Mouse (Mus musculus): Measurements from ENCODE around the gene Matn3. TPM values are rescaled to one million over a fixed set of nuclear protein-coding genes. Genes with fewer than 3 reads are reported as not detected.

Gene Matn3
- polyA plus RNA-seq (2012; rRNA removed), result not detected in 2 replicates

- Histone ChIP-seq H3K27me3 (ENCODE audit: control insufficient read depth, insufficient read depth, low read length) (no peaks in the 10 kb centered on the region), H3K4me3 (replicated peaks; ENCODE audit: insufficient read depth, low read depth, low read length) (peak within 1 kb of the TSS; percentile 32), H3K27ac (ENCODE audit: insufficient read depth, low read length) (no peak within 1 kb of the TSS), H3K4me1 (ENCODE audit: control insufficient read depth, insufficient read depth, low read length) (no peaks in the 10 kb centered on the region)
- DNase-seq, result peak; percentile 34 to 40
- WGBS, result 1% methylated on average over 42 of the region's 42 CpGs
- TF ChIP-seq POLR2A (IDR thresholded peaks at IDR 0.05; ENCODE audit: borderline replicate concordance, insufficient read depth, low read length) (no peak), CTCF (IDR thresholded peaks at IDR 0.05; ENCODE audit: borderline replicate concordance, insufficient read depth, low read depth, low read length) (no peak)
Observed at GRCm38 (mm10) chr12:8947714-8948464, at the start of gene Matn3. Matn3 (plus strand) TSS chr12:8947929.

- Histone ChIP-seq H3K4me1 (ENCODE audit: control insufficient read depth, insufficient read depth, low read length) (no peaks in the 10 kb centered on the region), H3K27ac (ENCODE audit: insufficient read depth, low read length) (no peak overlapping the region), H3K27me3 (ENCODE audit: control insufficient read depth, insufficient read depth, low read length) (no peaks in the 10 kb centered on the region), H3K4me3 (replicated peaks; ENCODE audit: insufficient read depth, low read depth, low read length) (no peak overlapping the region)
- 34% methylated on average over 19 of the region's 19 CpGs for WGBS
- TF ChIP-seq POLR2A (IDR thresholded peaks at IDR 0.05; ENCODE audit: borderline replicate concordance, insufficient read depth, low read length) (no peak), CTCF (IDR thresholded peaks at IDR 0.05; ENCODE audit: borderline replicate concordance, insufficient read depth, low read depth, low read length) (no peak)
- no peak for DNase-seq
Observed at GRCm38 (mm10) chr12:8898879-8899785, 48.6 kb upstream of the Matn3 start.

GRCm38 (mm10) chr12:8900107-8900698 is 47.5 kb upstream of the Matn3 start:
- no peaks in the 10 kb centered on the region for H3K4me1 ChIP-seq (ENCODE audit: control insufficient read depth, insufficient read depth, low read length)
- no peak overlapping the region for H3K4me3 ChIP-seq (replicated peaks; ENCODE audit: insufficient read depth, low read depth, low read length)
- WGBS, result 44% methylated on average over 4 of the region's 4 CpGs
- no peak for DNase-seq
- H3K27ac ChIP-seq (ENCODE audit: insufficient read depth, low read length), result no peak overlapping the region
- no peak for TF ChIP-seq POLR2A (IDR thresholded peaks at IDR 0.05; ENCODE audit: borderline replicate concordance, insufficient read depth, low read length)
- TF ChIP-seq CTCF (IDR thresholded peaks at IDR 0.05; ENCODE audit: borderline replicate concordance, insufficient read depth, low read depth, low read length), result no peak
- H3K27me3 ChIP-seq (ENCODE audit: control insufficient read depth, insufficient read depth, low read length), result no peaks in the 10 kb centered on the region

- no peak overlapping the region for H3K4me3 ChIP-seq (replicated peaks; ENCODE audit: insufficient read depth, low read depth, low read length)
- TF ChIP-seq POLR2A (IDR thresholded peaks at IDR 0.05; ENCODE audit: borderline replicate concordance, insufficient read depth, low read length), result no peak
- no peak for TF ChIP-seq CTCF (IDR thresholded peaks at IDR 0.05; ENCODE audit: borderline replicate concordance, insufficient read depth, low read depth, low read length)
- 79% methylated on average over 5 of the region's 5 CpGs for WGBS
- no peak overlapping the region for H3K27ac ChIP-seq (ENCODE audit: insufficient read depth, low read length)
- H3K27me3 ChIP-seq (ENCODE audit: control insufficient read depth, insufficient read depth, low read length), result no peaks in the 10 kb centered on the region
- no peaks in the 10 kb centered on the region for H3K4me1 ChIP-seq (ENCODE audit: control insufficient read depth, insufficient read depth, low read length)
- DNase-seq, result no peak
Observed at GRCm38 (mm10) chr12:8900919-8901663, 46.6 kb upstream of the Matn3 start.

- 47% methylated on average over 2 of the region's 2 CpGs for whole genome bisulfite sequencing
- H3K27me3 ChIP-seq (ENCODE audit: control insufficient read depth, insufficient read depth, low read length), result no peaks in the 10 kb centered on the region
- no peak overlapping the region for H3K4me3 ChIP-seq (replicated peaks; ENCODE audit: insufficient read depth, low read depth, low read length)
- DNase-seq, result no peak
- no peaks in the 10 kb centered on the region for H3K4me1 ChIP-seq (ENCODE audit: control insufficient read depth, insufficient read depth, low read length)
- no peak for TF ChIP-seq POLR2A (IDR thresholded peaks at IDR 0.05; ENCODE audit: borderline replicate concordance, insufficient read depth, low read length)
- TF ChIP-seq CTCF (IDR thresholded peaks at IDR 0.05; ENCODE audit: borderline replicate concordance, insufficient read depth, low read depth, low read length), result no peak
- H3K27ac ChIP-seq (ENCODE audit: insufficient read depth, low read length), result no peak overlapping the region
Observed at GRCm38 (mm10) chr12:8901934-8902333, 45.8 kb upstream of the Matn3 start.

GRCm38 (mm10) chr12:8902479-8902878 is 45.2 kb upstream of the Matn3 start:
- no peak overlapping the region for H3K27ac ChIP-seq (ENCODE audit: insufficient read depth, low read length)
- H3K4me3 ChIP-seq (replicated peaks; ENCODE audit: insufficient read depth, low read depth, low read length), result no peak overlapping the region
- TF ChIP-seq POLR2A (IDR thresholded peaks at IDR 0.05; ENCODE audit: borderline replicate concordance, insufficient read depth, low read length) (no peak), CTCF (IDR thresholded peaks at IDR 0.05; ENCODE audit: borderline replicate concordance, insufficient read depth, low read depth, low read length) (no peak)
- no peaks in the 10 kb centered on the region for H3K4me1 ChIP-seq (ENCODE audit: control insufficient read depth, insufficient read depth, low read length)
- no peaks in the 10 kb centered on the region for H3K27me3 ChIP-seq (ENCODE audit: control insufficient read depth, insufficient read depth, low read length)
- no peak for DNase-seq
- whole genome bisulfite sequencing, result 46% methylated on average over 3 of the region's 3 CpGs

All from cerebellum, adult 2 months (tissue).